Mouse (Mus musculus): ENCODE results near the gene Fam84a.

GRCm38 (mm10) chr12:14150936-14151631 is 770 bp downstream of the Fam84a start:
- TF ChIP-seq POLR2A (IDR thresholded peaks at IDR 0.05; ENCODE audit: insufficient read depth, low read depth, low read length) (no peak), CTCF (IDR thresholded peaks at IDR 0.05; ENCODE audit: insufficient read depth, low read depth, low read length) (no peak)
